Mouse (Mus musculus) cerebellum, adult 2 months (tissue): ENCODE measurements around the gene Ift46.

ENCODE experiments used
- CTCF ChIP-seq: fragments of 200-500 bp; IDR thresholded peaks from 2 replicates; pipeline ENCODE4 v1.5.1; 2011; ENCODE audit warnings: low read depth, mild to moderate bottlenecking, control low read depth, low read length, moderate library complexity, borderline replicate concordance; ENCODE audit not compliant: insufficient read depth
- POLR2A ChIP-seq: fragments of 200-500 bp; IDR thresholded peaks from 2 replicates; pipeline ENCODE4 v1.6.1; 2011; ENCODE audit warnings: low read length, control low read depth, borderline replicate concordance; ENCODE audit not compliant: insufficient read depth

DNA sequence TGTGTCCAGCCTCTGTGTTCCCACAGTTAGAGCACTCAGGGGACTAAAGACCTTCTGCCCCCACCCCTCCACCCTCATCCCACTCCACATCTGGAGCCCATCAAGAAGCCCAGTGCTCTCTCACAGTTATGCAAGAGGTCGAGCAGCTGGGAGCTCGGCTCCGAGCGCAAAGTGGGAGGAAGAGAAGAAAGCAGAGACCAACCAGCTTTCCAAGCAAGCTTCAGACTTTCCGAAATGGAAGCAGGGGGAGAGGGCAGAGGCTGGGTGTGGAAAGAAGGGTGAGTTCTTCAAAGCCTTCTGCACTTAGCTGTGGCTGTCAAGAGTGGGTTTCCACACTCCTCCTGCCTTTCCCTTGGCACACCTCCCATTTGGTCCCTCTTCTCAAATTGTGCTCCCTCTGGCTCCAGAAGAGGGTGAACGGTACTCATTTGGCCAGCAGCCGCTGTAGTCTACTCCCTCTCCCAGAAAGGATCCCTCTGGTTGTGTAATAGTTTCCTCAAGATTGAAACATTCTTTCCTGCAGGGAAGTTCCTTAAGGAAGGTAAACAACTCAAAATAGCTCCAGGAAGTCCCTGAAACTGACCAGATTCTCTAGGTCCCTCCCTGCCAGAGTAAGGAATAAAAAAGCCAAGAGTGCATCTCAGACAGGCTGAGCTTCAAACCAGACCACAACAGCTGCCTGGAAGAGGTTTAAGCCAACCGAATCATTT, 30.3 kb upstream of the Ift46 start:
- TF ChIP-seq POLR2A (no peak), CTCF (no peak)
